Mouse (Mus musculus): Measurements from ENCODE around the gene Rnf144a. TPM values are rescaled to one million over a fixed set of nuclear protein-coding genes. Genes with fewer than 3 reads are reported as not detected.
A peak's percentile ranks its signal among the peaks of the same experiment; 100 is the strongest.

Rnf144a gene
- polyA plus RNA-seq, 1 experiment: 5.6 TPM

- TF ChIP-seq POLR2A (IDR thresholded peaks at IDR 0.05; ENCODE audit: insufficient read depth, low read length) (no peak), EP300 (IDR thresholded peaks at IDR 0.05; ENCODE audit: insufficient read depth, low read depth, low read length) (no peak), CTCF (IDR thresholded peaks at IDR 0.05; ENCODE audit: low read depth, low read length) (no peak)
- H3K36me3 ChIP-seq (ENCODE audit: control insufficient read depth, insufficient read depth, low read length, poor library complexity, severe bottlenecking): no peaks in the 10 kb centered on the region
- H3K9me3 ChIP-seq (replicated peaks; ENCODE audit: control insufficient read depth, insufficient read depth, low read length, poor library complexity, severe bottlenecking): no peaks in the 10 kb centered on the region
- H3K4me3 ChIP-seq (ENCODE audit: low read depth, low read length): no peak overlapping the region
- no peaks in the 10 kb centered on the region for H3K4me1 ChIP-seq (ENCODE audit: control insufficient read depth, insufficient read depth, low read length)
- no peak overlapping the region for H3K27ac ChIP-seq (ENCODE audit: insufficient read depth, low read length)
- no peaks in the 10 kb centered on the region for H3K27me3 ChIP-seq (ENCODE audit: control insufficient read depth, insufficient read depth, low read length, poor library complexity, severe bottlenecking)
- no peak overlapping the region for H3K9ac ChIP-seq (ENCODE audit: low read depth, poor library complexity, severe bottlenecking)
Measured at GRCm38 (mm10) chr12:26449483-26449882, 34.4 kb upstream of the Rnf144a start.

- TF ChIP-seq POLR2A (IDR thresholded peaks at IDR 0.05; ENCODE audit: insufficient read depth, low read length) (no peak), EP300 (IDR thresholded peaks at IDR 0.05; ENCODE audit: insufficient read depth, low read depth, low read length) (no peak), CTCF (IDR thresholded peaks at IDR 0.05; ENCODE audit: low read depth, low read length) (no peak)
- Histone ChIP-seq H3K36me3 (ENCODE audit: control insufficient read depth, insufficient read depth, low read length, poor library complexity, severe bottlenecking) (no peaks in the 10 kb centered on the region), H3K9ac (ENCODE audit: low read depth, poor library complexity, severe bottlenecking) (no peak overlapping the region), H3K4me3 (ENCODE audit: low read depth, low read length) (no peak overlapping the region), H3K4me1 (ENCODE audit: control insufficient read depth, insufficient read depth, low read length) (no peaks in the 10 kb centered on the region), H3K9me3 (replicated peaks; ENCODE audit: control insufficient read depth, insufficient read depth, low read length, poor library complexity, severe bottlenecking) (no peaks in the 10 kb centered on the region), H3K27me3 (ENCODE audit: control insufficient read depth, insufficient read depth, low read length, poor library complexity, severe bottlenecking) (no peaks in the 10 kb centered on the region), H3K27ac (ENCODE audit: insufficient read depth, low read length) (no peak overlapping the region)
Measured at GRCm38 (mm10) chr12:26446377-26447045, 31.5 kb upstream of the Rnf144a start.

- Histone ChIP-seq H3K4me3 (ENCODE audit: low read depth, low read length) (no peak overlapping the region), H3K27me3 (ENCODE audit: control insufficient read depth, insufficient read depth, low read length, poor library complexity, severe bottlenecking) (no peaks in the 10 kb centered on the region), H3K27ac (ENCODE audit: insufficient read depth, low read length) (no peak overlapping the region), H3K4me1 (ENCODE audit: control insufficient read depth, insufficient read depth, low read length) (no peaks in the 10 kb centered on the region), H3K36me3 (ENCODE audit: control insufficient read depth, insufficient read depth, low read length, poor library complexity, severe bottlenecking) (no peaks in the 10 kb centered on the region), H3K9ac (ENCODE audit: low read depth, poor library complexity, severe bottlenecking) (no peak overlapping the region), H3K9me3 (replicated peaks; ENCODE audit: control insufficient read depth, insufficient read depth, low read length, poor library complexity, severe bottlenecking) (no peaks in the 10 kb centered on the region)
- TF ChIP-seq CTCF (IDR thresholded peaks at IDR 0.05; ENCODE audit: low read depth, low read length) (no peak), POLR2A (IDR thresholded peaks at IDR 0.05; ENCODE audit: insufficient read depth, low read length) (no peak), EP300 (IDR thresholded peaks at IDR 0.05; ENCODE audit: insufficient read depth, low read depth, low read length) (no peak)
Measured at GRCm38 (mm10) chr12:26444511-26444910, 29.5 kb upstream of the Rnf144a start.

GRCm38 (mm10) chr12:26444054-26444453 lies 29.0 kb upstream of the Rnf144a start:
- Histone ChIP-seq H3K4me1 (ENCODE audit: control insufficient read depth, insufficient read depth, low read length) (no peaks in the 10 kb centered on the region), H3K9ac (ENCODE audit: low read depth, poor library complexity, severe bottlenecking) (no peak overlapping the region), H3K27ac (ENCODE audit: insufficient read depth, low read length) (no peak overlapping the region), H3K9me3 (replicated peaks; ENCODE audit: control insufficient read depth, insufficient read depth, low read length, poor library complexity, severe bottlenecking) (no peaks in the 10 kb centered on the region), H3K36me3 (ENCODE audit: control insufficient read depth, insufficient read depth, low read length, poor library complexity, severe bottlenecking) (no peaks in the 10 kb centered on the region), H3K4me3 (ENCODE audit: low read depth, low read length) (no peak overlapping the region), H3K27me3 (ENCODE audit: control insufficient read depth, insufficient read depth, low read length, poor library complexity, severe bottlenecking) (no peaks in the 10 kb centered on the region)
- no peak for TF ChIP-seq EP300 (IDR thresholded peaks at IDR 0.05; ENCODE audit: insufficient read depth, low read depth, low read length)
- no peak for TF ChIP-seq POLR2A (IDR thresholded peaks at IDR 0.05; ENCODE audit: insufficient read depth, low read length)
- peak; percentile 38 for TF ChIP-seq CTCF (IDR thresholded peaks at IDR 0.05; ENCODE audit: low read depth, low read length)

GRCm38 (mm10) chr12:26439366-26439765 lies 24.3 kb upstream of the Rnf144a start:
- no peak for TF ChIP-seq EP300 (IDR thresholded peaks at IDR 0.05; ENCODE audit: insufficient read depth, low read depth, low read length)
- no peak for TF ChIP-seq POLR2A (IDR thresholded peaks at IDR 0.05; ENCODE audit: insufficient read depth, low read length)
- no peak for TF ChIP-seq CTCF (IDR thresholded peaks at IDR 0.05; ENCODE audit: low read depth, low read length)
- no peaks in the 10 kb centered on the region for H3K9me3 ChIP-seq (replicated peaks; ENCODE audit: control insufficient read depth, insufficient read depth, low read length, poor library complexity, severe bottlenecking)
- no peak overlapping the region for H3K27ac ChIP-seq (ENCODE audit: insufficient read depth, low read length)

GRCm38 (mm10) chr12:26437950-26438349 lies 22.9 kb upstream of the Rnf144a start:
- no peak overlapping the region for H3K27ac ChIP-seq (ENCODE audit: insufficient read depth, low read length)
- H3K36me3 ChIP-seq (ENCODE audit: control insufficient read depth, insufficient read depth, low read length, poor library complexity, severe bottlenecking): no peaks in the 10 kb centered on the region

More at GRCm38 (mm10) chr12:26439366-26439765, 24.3 kb upstream of the Rnf144a start:
- no peak overlapping the region for H3K9ac ChIP-seq (ENCODE audit: low read depth, poor library complexity, severe bottlenecking)
- no peaks in the 10 kb centered on the region for H3K4me1 ChIP-seq (ENCODE audit: control insufficient read depth, insufficient read depth, low read length)
- no peaks in the 10 kb centered on the region for H3K36me3 ChIP-seq (ENCODE audit: control insufficient read depth, insufficient read depth, low read length, poor library complexity, severe bottlenecking)
- no peak overlapping the region for H3K4me3 ChIP-seq (ENCODE audit: low read depth, low read length)
- no peaks in the 10 kb centered on the region for H3K27me3 ChIP-seq (ENCODE audit: control insufficient read depth, insufficient read depth, low read length, poor library complexity, severe bottlenecking)

More at GRCm38 (mm10) chr12:26437950-26438349, 22.9 kb upstream of the Rnf144a start:
- Histone ChIP-seq H3K27me3 (ENCODE audit: control insufficient read depth, insufficient read depth, low read length, poor library complexity, severe bottlenecking) (no peaks in the 10 kb centered on the region), H3K4me1 (ENCODE audit: control insufficient read depth, insufficient read depth, low read length) (no peaks in the 10 kb centered on the region), H3K4me3 (ENCODE audit: low read depth, low read length) (no peak overlapping the region), H3K9ac (ENCODE audit: low read depth, poor library complexity, severe bottlenecking) (no peak overlapping the region), H3K9me3 (replicated peaks; ENCODE audit: control insufficient read depth, insufficient read depth, low read length, poor library complexity, severe bottlenecking) (no peaks in the 10 kb centered on the region)
- no peak for TF ChIP-seq POLR2A (IDR thresholded peaks at IDR 0.05; ENCODE audit: insufficient read depth, low read length)
- no peak for TF ChIP-seq EP300 (IDR thresholded peaks at IDR 0.05; ENCODE audit: insufficient read depth, low read depth, low read length)
- TF ChIP-seq CTCF (IDR thresholded peaks at IDR 0.05; ENCODE audit: low read depth, low read length): no peak
